ENCODE assay signal across 9 mouse cellular contexts in the genomic region with DNA sequence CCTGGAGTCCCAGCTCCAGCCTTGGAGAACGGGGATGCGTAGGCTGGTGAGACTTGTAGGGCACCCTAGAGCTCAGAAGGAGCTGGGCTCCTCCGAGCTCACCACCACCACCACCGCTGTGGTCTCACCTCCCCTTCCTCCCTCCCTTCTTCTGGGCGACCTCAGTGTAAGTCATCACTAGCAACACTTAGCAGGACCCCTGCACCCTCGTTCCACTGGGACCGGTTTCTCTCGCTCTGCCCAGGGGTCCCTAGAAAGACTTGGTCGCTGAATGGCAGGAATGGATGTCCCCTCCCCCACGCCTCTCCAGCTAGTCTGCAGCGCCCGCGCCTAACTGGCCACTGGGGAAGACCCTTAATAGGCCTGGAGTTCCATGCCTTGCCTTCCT. TPM values are rescaled to one million over a fixed set of nuclear protein-coding genes. Genes with fewer than 3 reads are reported as not detected.
DNase-seq lines count a peak whose midpoint lies in the region; ATAC-seq and TF ChIP-seq lines count a peak whose summit lies in the region.
"Had no signal": no experiment of that assay in that cellular context is flagged by ENCODE, and none has a peak within 500 bp of the region (broad histone marks: within the 10 kb centered on the region; RNA-seq: fewer than 3 reads in every experiment).

No protein-coding gene starts in this region.

- no peak overlapping the region for H3K9ac ChIP-seq in intestine, embryonic 14.5 days (ENCODE audit: low read length)

- peak overlapping the region; percentile 82 for H3K4me3 ChIP-seq in left cerebral cortex, adult 2 months
- peak overlapping the region; percentile 36 for H3K4me3 ChIP-seq in intestine, embryonic 14.5 days (ENCODE audit: low read depth, low read length)
- peak overlapping the region; percentile 78 for H3K4me3 ChIP-seq in olfactory bulb, adult 2 months (ENCODE audit: insufficient read depth, low read depth, low read length)
- H3K4me3 ChIP-seq: megakaryocyte, embryonic 14.5 days had no signal

- H3K36me3 ChIP-seq in intestine, embryonic 14.5 days (ENCODE audit: control insufficient read depth, insufficient read depth, low read length) = no peaks in the 10 kb centered on the region

- no peak for ATAC-seq in intestine, embryonic 14.5 days (replicated peaks; ENCODE audit: low FRiP score, low TSS enrichment, low read depth)

- no peak for DNase-seq in left cerebral cortex, adult 2 months (ENCODE audit: extremely low spot score in 1 of 2, low spot score in 2 of 2)
- no peak for DNase-seq in left cerebral cortex, adult 18-20 months (ENCODE audit: low spot score in 2 of 2)
- DNase-seq in embryo, embryonic 10.5 days (ENCODE audit: low spot score) = peak; percentile 80
- DNase-seq in intestine, embryonic 14.5 days (ENCODE audit: low spot score) = no peak
- DNase-seq in adrenal gland, adult 2 months = no peak
- DNase-seq in layer of hippocampus, adult 9-11 months = no peak
- DNase-seq in layer of hippocampus, postnatal 25 days (ENCODE audit: extremely low spot score in 1 of 2, low spot score in 1 of 2) = no peak

- intact Hi-C loops in left cerebral cortex, adult 2 months (cut with DNase I) = loop anchor here (2.0 kb wide), 1 partner anchor 65 kb away; no protein-coding TSS in a partner anchor

- no peak for TF ChIP-seq CTCF in left cerebral cortex, adult 2 months (IDR thresholded peaks at IDR 0.05)
- TF ChIP-seq CTCF in olfactory bulb, adult 2 months (IDR thresholded peaks at IDR 0.05; ENCODE audit: insufficient read depth, low read depth, low read length) = no peak

- H3K9me3 ChIP-seq in intestine, embryonic 14.5 days (ENCODE audit: control insufficient read depth, low read length) = no peaks in the 10 kb centered on the region
- H3K9me3 ChIP-seq: megakaryocyte, embryonic 14.5 days had no signal

- peak overlapping the region; percentile 66 for H3K4me2 ChIP-seq in intestine, embryonic 14.5 days (ENCODE audit: low read length)

- peaks cover 65% of the 10 kb centered on the region for H3K27me3 ChIP-seq in intestine, embryonic 14.5 days (replicated peaks; ENCODE audit: control insufficient read depth, insufficient read depth, low read length)

- 1% methylated on average over 13 of the region's 13 CpGs for WGBS in intestine, embryonic 14.5 days
- WGBS in olfactory bulb, adult 2 months = 7% methylated on average over 13 of the region's 13 CpGs

- H3K4me1 ChIP-seq in intestine, embryonic 14.5 days (replicated peaks; ENCODE audit: control insufficient read depth, insufficient read depth, low read length) = no peaks in the 10 kb centered on the region; the same call in 1 of the 2 replicates
- H3K4me1 ChIP-seq in olfactory bulb, adult 2 months (ENCODE audit: control insufficient read depth, insufficient read depth, low read length) = peaks cover 36% of the 10 kb centered on the region
- H3K4me1 ChIP-seq: megakaryocyte, embryonic 14.5 days had no signal

- peak; percentile 10; the same call in 1 of the 2 replicates for TF ChIP-seq POLR2A in olfactory bulb, adult 2 months (IDR thresholded peaks at IDR 0.05; ENCODE audit: insufficient read depth, low read depth, low read length)

- H3K27ac ChIP-seq in left cerebral cortex, adult 2 months = peak overlapping the region; percentile 97
- H3K27ac ChIP-seq in intestine, embryonic 14.5 days (ENCODE audit: low read depth) = no peak overlapping the region
- peak overlapping the region; percentile 93 for H3K27ac ChIP-seq in olfactory bulb, adult 2 months (ENCODE audit: insufficient read depth, low read depth, low read length)

RNA-seq across cellular contexts. Expression of a gene that starts 1.6 kb away (rescaled TPM):
- total RNA-seq in left cerebral cortex, adult 2 months (2021) = 100 to 1,000 TPM; 345 to 353 TPM
- 100 to 1,000 TPM; 301 to 331 TPM for total RNA-seq in left cerebral cortex, adult 18-20 months (2021)
- 1.1 and 1.7 TPM in 2 replicates for polyA plus RNA-seq in intestine, embryonic 14.5 days (2014; fragmentation: Nextera tagmentation; extraction: Ambion mirVana)
- polyA plus RNA-seq in olfactory bulb, adult 2 months (2012; ENCODE audit: insufficient read depth, insufficient read length, low replicate concordance, missing spikeins) = 164 TPM in 1 of 2 replicates, not detected in the other
- total RNA-seq in adrenal gland, adult 2 months (2021) = 1 to 10 TPM; 4.2 to 7.8 TPM
- polyA plus RNA-seq in adrenal gland, adult 2 months (2012; rRNA removed) = 3.3 TPM in 2 replicates
- total RNA-seq in layer of hippocampus, postnatal 25 days (2021) = 100 to 1,000 TPM; 266 to 285 TPM

Comparison
In these comparisons a context has a peak if more than half of its experiments do, and no peak if none do; other contexts are left out.
1. RNA of a gene that starts 1.6 kb away (total RNA-seq): 345 to 353 TPM in left cerebral cortex, adult 2 months, 301 to 331 TPM in left cerebral cortex, adult 18-20 months and 266 to 285 TPM in layer of hippocampus, postnatal 25 days; 4.2 to 7.8 TPM in adrenal gland, adult 2 months; every median in the first group is over 10 times any median in the second.
2. Peak in every context shown above with its lines, with median percentiles within 50 percentile points of each other: H3K4me3 ChIP-seq.